Comparison of ENCODE assay signal across 8 mouse cellular contexts in genomic region chr13:114964233-114964632, GRCm38 (mm10). TPM values are rescaled to one million over a fixed set of nuclear protein-coding genes. Genes with fewer than 3 reads are reported as not detected.
DNase-seq lines count a peak whose midpoint lies in the region; ATAC-seq and TF ChIP-seq lines count a peak whose summit lies in the region.

No protein-coding gene starts in this region.

- 45% methylated on average over 2 of the region's 2 CpGs for WGBS in limb, embryonic 12.5 days
- WGBS in midbrain, postnatal 0 days = 42% methylated on average over 2 of the region's 2 CpGs

- TF ChIP-seq CTCF in embryonic fibroblast, embryonic 13.5 days (IDR thresholded peaks at IDR 0.05; ENCODE audit: borderline replicate concordance, insufficient read depth, low read length) = peak; percentile 90
- TF ChIP-seq CTCF in midbrain, postnatal 0 days (IDR thresholded peaks at IDR 0.05) = peak; percentile 95

- H3K9me3 ChIP-seq in limb, embryonic 12.5 days = no peaks in the 10 kb centered on the region
- no peaks in the 10 kb centered on the region for H3K9me3 ChIP-seq in midbrain, postnatal 0 days (ENCODE audit: low read length)

- no peak overlapping the region for H3K9ac ChIP-seq in limb, embryonic 12.5 days (replicated peaks)
- H3K9ac ChIP-seq in midbrain, postnatal 0 days (replicated peaks; ENCODE audit: low read length, poor library complexity, severe bottlenecking) = no peak overlapping the region

- no peak overlapping the region for H3K4me2 ChIP-seq in limb, embryonic 12.5 days
- H3K4me2 ChIP-seq in midbrain, postnatal 0 days (ENCODE audit: low read depth, low read length, poor library complexity, severe bottlenecking) = no peak overlapping the region

- H3K4me1 ChIP-seq in embryonic fibroblast, embryonic 13.5 days (ENCODE audit: control insufficient read depth, insufficient read depth, low read length) = no peaks in the 10 kb centered on the region
- H3K4me1 ChIP-seq in limb, embryonic 12.5 days (replicated peaks) = no peaks in the 10 kb centered on the region
- H3K4me1 ChIP-seq in midbrain, postnatal 0 days (ENCODE audit: insufficient read depth, low read length) = no peaks in the 10 kb centered on the region

- no peaks in the 10 kb centered on the region for H3K27me3 ChIP-seq in limb, embryonic 12.5 days
- no peaks in the 10 kb centered on the region for H3K27me3 ChIP-seq in midbrain, postnatal 0 days (ENCODE audit: insufficient read depth, low read length)

- ATAC-seq in limb, embryonic 12.5 days (ENCODE audit: insufficient number of reproducible peaks, insufficient read depth, low FRiP score, low TSS enrichment, low read depth) = peak; percentile 56
- ATAC-seq in midbrain, postnatal 0 days (ENCODE audit: low FRiP score) = peak; percentile 84

- peak; percentile 64 for DNase-seq in A20 (ENCODE audit: low read depth, low spot score)
- DNase-seq in adrenal gland, postnatal 36 days = peak; percentile 85 to 86
- DNase-seq in heart, adult 9 months (ENCODE audit: low spot score in 2 of 2) = peak; percentile 44 to 74
- peak; percentile 77 for DNase-seq in kidney, adult 9 months
- DNase-seq in midbrain, postnatal 0 days (ENCODE audit: low spot score) = peak; percentile 90
- DNase-seq in spleen, postnatal 14 days (ENCODE audit: low spot score in 2 of 2) = peak; percentile 16 to 46

- H3K27ac ChIP-seq in embryonic fibroblast, embryonic 13.5 days (ENCODE audit: insufficient read depth, low read length) = no peak overlapping the region
- no peak overlapping the region for H3K27ac ChIP-seq in limb, embryonic 12.5 days
- H3K27ac ChIP-seq in midbrain, postnatal 0 days (ENCODE audit: low read depth, low read length) = no peak overlapping the region

- no peak overlapping the region for H3K4me3 ChIP-seq in embryonic fibroblast, embryonic 13.5 days (ENCODE audit: insufficient read depth, low read length)
- H3K4me3 ChIP-seq in limb, embryonic 12.5 days (replicated peaks) = no peak overlapping the region
- no peak overlapping the region for H3K4me3 ChIP-seq in midbrain, postnatal 0 days (ENCODE audit: low read depth, low read length)

- TF ChIP-seq POLR2A in embryonic fibroblast, embryonic 13.5 days (IDR thresholded peaks at IDR 0.05; ENCODE audit: low read depth, low read length) = no peak

- no peaks in the 10 kb centered on the region for H3K36me3 ChIP-seq in limb, embryonic 12.5 days
- no peaks in the 10 kb centered on the region for H3K36me3 ChIP-seq in midbrain, postnatal 0 days (ENCODE audit: insufficient read depth, low read length)

RNA-seq across cellular contexts. Expression of gene Itga2, which starts 32.3 kb away (rescaled TPM):
- total RNA-seq in adrenal gland, postnatal 36 days (2021) = 1 to 10 TPM; 1.1 to 5.6 TPM
- 1.1 and 1.3 TPM in 2 replicates for polyA plus RNA-seq in embryonic fibroblast, embryonic 13.5 days (2011; ENCODE audit: insufficient read length, low read depth, missing spikeins)
- polyA plus RNA-seq in limb, embryonic 12.5 days (2016; fragmentation: Nextera tagmentation; extraction: Ambion mirVana) = 2.4 and 2.8 TPM in 2 replicates
- 0.80 and 1.1 TPM in 2 replicates for total RNA-seq in midbrain, postnatal 0 days (2014; rRNA removed)
- 0.31 and 0.39 TPM in 2 replicates for polyA plus RNA-seq in midbrain, postnatal 0 days (2015; fragmentation: Nextera tagmentation; extraction: Ambion mirVana)

Comparison
In these comparisons a context has a peak if more than half of its experiments do, and no peak if none do; other contexts are left out.
1. DNase-seq: peak in every context shown above with its lines; median percentile 90 in midbrain, postnatal 0 days; 86 in adrenal gland, postnatal 36 days; 77 in kidney, adult 9 months; 64 in A20; 59 in heart, adult 9 months; 31 in spleen, postnatal 14 days.